Mouse (Mus musculus): ENCODE measurements around the gene Nsrp1.
A peak's percentile ranks its signal among the peaks of the same experiment; 100 is the strongest.
"Not testable (repeated sequence)": the region's sequence is repeated elsewhere in the genome, so short reads cannot be mapped to it uniquely, and the experiment has no call there.

The Nsrp1 gene

DNA sequence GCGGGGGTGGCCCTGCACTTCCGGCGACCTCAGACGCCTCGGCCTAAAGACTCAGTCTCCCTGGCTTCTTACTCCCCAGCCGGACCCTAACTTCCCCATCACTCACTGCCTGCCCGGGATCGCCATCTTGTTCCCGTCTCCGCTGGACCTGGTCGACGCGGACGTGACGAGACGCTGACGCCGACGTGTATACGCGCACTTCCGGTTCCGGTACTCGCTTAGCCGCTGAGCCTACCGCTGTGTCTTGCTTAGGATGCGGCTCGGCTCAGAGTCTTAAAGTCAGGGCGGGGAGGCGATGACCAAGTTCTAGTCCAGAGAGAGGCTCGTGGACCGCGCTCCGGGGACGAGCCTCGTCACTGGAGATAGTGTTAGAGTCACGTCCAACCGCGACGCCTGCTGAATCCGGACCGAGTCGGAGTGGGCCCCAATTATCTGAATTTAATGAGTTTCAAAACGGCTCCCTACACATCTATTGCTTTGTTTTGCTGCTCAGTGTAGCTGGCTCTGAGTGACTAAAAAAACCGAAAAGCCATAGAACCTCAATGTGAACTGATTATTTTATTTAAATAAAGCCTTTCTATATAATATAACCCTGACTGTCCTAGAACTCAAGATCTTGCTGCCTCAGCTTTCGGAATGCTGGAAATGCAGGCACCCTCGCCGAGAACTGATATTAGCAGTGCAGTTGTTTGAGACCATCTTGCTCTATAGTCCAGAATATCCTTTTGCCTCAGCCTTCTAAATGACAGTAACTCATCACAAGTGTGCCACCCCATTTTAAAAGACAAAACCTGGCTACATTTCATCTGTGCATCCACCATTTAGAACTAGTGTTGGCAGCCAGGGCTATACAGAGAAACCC lies at the start of gene Nsrp1:
Gene Nsrp1 (minus strand): TSS at position 163 of the 862 bp plus-strand sequence.
- DNase-seq: peak; percentile 93

DNA sequence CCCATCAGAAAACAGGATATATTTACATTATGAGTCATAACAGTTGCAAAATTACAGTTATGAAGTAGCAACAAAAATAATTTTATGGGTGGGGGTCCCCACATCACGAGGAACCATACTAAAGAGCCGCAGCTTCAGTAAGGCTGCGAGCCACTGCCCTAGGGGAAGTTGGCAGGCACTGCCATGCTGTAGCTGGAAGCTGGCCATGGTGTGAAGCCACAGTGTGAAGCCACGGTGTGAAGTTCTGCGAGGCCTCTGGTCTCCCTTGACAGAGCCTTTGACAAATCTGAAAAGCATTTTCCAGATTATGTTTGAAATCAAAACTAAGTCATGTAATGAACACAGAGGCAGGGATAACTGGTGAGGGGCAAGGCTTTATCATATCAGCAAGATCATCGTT lies 32.9 kb upstream of the Nsrp1 start:
- DNase-seq: no peak

DNA sequence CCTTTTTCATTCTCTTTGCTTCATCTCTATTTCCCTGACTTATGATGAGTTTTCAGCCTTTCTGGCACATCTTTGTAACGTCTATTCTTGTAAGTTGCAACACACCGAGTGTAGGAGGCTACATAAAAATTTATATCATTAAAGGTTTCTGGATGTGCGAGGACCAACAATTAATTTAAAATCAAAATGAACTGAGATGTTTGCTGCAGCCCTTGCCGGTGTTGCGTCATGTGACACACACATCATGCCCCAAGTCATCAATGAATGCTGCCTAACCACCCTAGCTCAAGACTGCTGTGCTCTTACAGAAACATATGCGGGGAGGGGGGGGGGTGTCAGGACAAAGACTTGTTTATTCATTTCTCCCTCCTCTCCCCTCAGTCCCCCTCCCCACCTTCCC lies 30.2 kb upstream of the Nsrp1 start:
- DNase-seq: no peak

DNA sequence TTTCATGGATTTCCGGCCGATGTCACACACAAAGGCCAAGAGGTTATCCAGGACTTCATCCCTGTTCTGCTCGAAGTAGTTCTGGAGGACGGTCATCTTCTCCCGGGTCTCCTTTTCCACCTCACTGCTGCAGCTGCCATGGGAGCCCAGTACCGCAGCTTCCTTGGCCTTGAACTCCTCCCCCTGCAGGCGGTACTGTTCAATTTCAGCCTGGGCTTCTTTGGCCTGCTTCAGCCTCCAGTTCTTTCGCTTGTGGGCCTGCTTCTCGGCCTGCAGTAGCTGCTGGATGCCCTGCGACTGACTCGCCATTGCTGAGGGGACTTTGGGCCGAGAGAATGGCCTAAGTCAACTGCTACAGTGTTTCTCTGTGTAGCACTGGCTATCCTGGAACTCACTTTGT lies 29.6 kb upstream of the Nsrp1 start:
- not testable (repeated sequence) for DNase-seq

DNA sequence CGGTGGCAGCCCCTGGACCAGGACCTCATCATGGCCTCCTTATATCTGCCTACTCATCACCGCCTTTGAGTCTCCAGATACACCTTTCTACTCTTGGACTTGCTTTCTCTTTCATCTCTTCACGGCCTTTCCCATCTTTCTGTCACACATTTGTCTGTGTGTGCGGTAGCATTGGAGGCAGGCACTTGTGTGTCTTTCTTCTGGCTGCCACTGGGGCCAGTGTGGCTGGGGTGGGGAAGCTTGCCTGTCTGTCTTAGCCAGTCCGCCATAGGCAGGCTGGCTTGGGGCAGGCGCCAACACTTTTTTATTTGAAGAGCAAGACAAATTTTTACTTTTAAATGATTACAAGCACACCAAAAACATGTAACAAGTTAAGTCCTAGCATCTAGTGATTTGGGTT lies 28.7 kb upstream of the Nsrp1 start:
- no peak for DNase-seq

DNA sequence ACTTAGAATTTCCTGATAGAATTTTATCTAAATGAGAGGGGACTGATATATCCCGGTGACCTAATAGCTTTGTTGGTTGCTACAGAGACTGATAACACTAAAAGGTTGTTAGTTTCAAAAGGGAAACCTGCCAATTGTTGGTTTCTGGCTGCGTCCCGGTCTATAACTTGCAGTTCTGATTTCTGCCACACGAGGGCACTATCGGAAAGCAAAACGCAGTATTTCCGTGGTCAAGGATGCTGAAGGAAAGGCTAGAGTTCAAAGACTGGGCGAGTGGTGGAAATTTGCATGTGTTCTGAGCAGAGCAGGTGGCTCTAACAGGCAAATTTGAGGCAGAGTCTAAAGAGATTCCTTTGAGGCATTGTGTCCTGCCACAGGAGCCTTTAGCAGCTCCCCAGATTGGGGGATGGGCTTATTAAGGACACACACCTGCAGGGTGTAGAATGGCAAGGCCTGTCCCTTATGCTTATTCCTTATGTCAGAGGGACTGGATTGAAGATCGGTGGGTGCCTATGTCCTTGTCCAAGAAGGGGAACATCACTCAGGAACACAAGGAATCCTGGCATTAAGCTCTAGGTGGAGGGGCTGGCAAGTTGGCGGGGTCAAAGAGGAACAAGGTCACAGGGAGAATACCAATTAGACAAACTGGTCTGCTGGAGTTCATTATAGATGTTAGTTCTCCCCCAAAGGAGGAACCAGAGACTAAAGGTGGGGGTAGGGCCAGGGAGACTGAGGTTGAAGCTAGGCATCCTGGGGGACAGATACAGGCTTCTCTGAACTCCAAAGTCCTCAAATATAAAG lies 22.1 kb upstream of the Nsrp1 start:
- DNase-seq: peak; percentile 87

DNA sequence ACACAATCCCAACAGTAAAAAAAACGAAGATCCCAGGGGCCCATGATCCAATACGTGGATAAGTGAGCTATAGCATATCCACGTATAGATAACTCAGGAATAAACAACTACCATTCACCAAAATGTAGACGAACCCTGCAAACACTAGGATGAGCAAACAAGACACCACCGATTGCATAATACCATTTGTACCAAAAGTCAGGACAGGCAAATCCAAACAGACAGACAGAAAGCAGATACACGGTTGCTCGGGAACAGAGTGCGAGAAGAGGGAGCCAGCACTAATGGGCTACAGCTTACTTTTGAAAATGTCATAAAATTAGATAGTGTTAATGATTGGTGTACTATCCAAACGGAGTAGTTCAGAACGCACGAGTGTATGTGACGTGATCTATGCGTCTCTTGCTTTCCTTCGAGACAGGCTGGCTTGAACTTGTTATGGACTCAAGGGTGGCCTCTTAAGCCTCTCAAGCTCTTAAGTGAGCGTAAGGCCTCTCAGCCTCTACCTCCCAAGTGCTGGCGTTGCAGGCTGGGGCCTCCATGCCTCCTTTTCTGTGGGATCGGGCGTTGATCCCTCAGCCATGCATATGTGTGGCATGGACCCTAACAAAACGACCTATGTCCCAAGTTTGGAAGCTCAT lies 20.2 kb upstream of the Nsrp1 start:
- DNase-seq: no peak

DNA sequence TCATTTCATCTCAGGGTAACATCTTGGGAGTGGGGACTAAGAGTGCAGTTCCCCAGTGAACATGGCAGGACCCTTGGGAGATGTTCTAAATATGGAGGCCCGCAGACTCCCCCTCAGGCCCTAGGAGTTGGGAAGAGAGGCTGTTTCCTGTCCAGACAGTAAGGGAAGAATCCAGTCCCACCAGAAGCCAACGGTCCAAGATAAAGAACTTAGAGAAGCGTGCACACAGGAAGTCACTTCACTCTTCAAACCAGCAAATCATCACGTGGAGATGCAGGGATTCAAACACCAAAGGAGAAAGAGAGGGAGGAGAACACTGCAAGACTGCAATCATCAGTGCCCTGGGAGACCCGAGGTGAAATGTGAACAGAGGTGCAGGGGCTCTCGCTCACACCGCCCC lies 18.8 kb upstream of the Nsrp1 start:
- no peak for DNase-seq

DNA sequence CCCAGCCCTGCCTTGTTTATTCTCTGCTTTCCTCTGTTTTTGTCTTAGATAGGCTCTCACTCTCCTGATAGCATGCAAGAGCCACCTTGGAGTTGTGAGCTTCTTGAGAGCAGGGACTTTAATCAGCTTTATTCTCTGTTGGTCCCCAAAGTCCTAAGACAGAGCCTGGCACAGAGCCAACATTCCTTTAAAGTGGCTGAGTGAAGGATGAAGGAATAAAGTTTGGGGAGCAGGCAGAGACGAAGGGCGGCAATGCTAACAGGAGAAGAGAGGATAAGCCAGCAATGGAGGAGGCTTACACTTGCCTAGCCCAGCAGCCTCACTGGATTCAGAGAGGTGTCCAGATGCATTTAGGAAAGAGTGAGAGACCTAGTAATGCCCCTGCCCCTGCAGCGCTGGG lies 18.3 kb upstream of the Nsrp1 start:
- no peak for DNase-seq

DNA sequence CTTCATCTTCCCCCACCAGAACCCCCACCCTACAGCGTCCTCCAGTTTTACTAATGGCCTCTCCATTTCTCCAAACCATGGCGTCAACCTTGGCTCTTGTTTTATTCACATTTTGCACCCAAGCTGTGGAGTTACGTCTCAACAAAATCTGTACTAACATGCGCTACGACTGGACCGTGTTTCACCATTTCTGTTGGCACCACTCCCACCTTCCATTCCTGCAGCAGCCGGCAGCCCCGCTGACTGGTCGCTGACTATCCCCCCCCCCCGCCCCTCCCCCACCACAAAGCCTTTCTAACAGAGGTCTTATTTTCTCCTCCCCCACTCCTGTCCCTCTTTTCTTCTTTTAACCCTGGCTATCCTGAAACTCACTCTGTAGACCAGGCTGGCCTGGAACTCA lies 17.0 kb upstream of the Nsrp1 start:
- no peak for DNase-seq

DNA sequence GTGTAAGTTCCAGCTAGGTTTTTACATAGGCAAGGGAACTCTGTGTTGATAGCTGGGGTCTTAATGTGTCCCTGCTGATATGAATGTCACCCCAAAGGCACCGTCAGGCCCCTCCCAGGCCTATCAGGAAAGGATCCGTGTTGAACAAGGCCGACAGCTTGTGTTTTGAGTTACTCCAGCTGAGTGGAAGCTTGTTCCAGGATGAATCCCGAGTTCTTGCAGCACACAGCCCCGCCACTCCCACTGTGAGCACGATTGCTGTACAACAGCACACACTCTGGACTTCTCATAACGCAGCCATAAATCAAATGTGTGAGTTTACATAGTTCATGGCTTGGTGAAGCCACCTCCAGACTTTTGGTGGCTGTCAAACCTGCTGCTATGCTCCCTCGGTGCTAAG lies 15.9 kb upstream of the Nsrp1 start:
- DNase-seq: no peak

DNA sequence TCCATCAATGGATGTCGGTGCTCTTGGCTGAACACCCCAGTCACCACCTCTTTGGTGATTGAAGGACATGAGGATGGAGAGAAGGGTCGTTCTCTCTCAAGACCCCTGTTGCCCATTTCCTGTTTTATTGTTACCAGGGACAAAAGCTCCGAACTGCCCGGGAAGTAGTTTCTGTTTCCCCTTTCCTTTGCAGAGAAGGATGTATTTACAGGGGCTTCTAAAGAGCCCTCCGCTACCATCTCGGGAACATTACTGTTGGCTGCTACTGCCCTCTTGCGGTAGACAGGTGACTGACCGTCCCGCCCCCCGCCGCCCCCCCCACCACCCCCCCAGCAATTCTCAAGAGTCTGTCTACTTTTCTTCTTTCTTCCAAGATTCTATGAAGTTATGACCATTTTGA lies 15.0 kb upstream of the Nsrp1 start:
- peak; percentile 52 for DNase-seq

DNA sequence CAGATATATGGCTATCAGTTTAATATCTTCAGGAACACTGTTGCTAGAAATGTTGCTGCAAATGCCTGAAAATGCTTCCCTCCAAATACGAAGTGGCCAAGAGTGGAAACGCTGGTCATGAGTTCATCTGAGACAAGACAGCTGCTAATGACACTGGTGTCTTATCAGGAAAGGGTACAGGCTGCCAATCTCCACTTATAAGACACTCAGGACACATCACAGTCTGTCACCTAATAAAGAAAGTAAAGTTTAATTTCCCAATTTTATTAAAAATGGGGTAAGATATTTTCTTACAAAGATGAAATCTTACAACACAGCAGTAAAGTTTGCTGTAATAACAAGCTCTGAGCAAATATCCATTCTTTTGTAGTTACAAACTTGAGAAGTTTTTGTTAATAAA lies 10.9 kb upstream of the Nsrp1 start:
- no peak for DNase-seq

DNA sequence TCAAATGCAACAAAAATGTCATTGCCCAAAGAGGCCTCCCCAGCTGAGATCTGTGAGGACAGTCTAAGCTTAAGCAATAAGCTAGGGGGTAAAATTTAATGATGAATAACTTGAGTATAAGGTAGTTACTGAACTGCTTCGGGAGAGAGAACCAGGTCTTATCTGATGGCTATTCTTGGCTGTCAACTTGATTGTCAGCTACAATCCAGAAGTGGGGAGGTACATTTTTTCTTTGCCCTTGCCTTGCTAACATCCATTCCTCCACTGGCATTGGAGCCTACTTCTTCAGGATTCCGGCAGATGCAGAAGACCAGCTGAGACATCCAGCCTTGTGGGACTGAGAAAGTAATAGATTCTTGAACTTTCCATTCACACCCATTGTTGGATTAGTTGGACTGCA lies 8.8 kb upstream of the Nsrp1 start:
- DNase-seq: no peak

DNA sequence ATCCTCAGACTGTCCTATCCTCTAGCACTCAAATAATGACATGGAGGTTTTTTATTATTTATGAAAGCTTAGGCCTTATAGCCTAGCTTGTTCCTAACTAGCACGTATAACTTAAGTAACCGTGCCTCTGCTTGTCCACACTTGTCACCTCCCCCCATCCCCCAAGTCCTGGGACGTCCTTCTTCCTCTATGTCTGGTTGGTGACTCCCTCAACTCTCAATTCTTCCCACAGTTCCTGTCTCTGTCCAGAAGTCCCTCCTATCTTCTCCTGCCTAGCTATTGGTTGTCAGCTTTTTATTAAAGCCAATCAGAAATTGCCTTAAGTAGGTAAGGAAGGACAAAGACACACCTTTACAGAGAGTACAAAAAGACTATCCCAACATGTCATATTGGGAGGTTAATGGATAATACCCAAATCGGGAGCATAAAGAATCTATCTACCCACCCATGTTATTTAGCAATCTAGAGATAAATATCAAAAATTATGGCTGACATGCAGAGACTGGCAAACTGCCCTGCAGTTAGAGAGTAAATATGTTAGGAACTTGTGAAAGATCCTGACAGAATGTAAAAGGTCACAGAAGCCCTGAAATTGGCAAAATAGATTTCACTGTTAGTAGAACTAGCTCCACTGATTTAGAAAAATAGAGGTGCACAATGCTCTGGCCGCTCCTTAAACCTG lies 5.9 kb upstream of the Nsrp1 start:
- no peak for DNase-seq

DNA sequence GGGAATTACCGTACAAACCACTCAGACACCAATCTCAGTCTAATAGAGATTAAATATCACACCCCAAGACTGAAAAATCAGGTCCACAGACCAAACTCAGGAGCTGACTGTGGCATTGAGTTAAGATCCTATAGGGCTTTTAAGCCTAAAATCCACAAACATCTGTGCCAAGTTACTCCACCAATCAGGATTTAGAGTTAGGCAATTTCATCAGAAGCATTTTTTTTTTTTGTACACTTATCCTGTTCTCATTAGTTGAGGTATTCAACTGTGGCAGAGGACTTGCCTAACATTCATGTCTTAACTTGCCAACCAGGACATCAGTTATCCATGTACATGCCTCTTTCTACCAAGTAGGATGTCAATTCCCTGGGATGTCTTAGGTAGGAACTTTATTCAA lies 1.1 kb upstream of the Nsrp1 start:
- no peak for DNase-seq

DNA sequence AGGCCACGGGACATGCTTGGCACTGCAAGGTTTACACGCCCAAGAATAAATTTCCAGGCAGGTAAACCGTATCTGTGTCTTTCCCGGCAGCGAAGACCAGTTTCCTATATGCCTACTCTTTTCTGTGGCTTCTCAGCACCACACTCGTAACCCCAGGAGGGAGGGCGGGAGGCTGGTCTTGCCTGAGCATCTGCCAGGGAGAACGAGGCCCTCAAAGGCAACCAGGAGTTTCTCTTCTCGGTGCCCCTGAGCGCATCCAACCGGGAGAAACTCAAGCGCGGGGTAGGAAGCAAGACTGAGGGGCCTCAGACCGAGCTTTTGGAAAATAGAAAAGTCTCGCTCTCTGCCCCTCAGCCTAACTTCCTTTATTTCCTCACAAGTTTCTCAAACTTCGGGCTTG lies 443 bp downstream of the Nsrp1 start:
- DNase-seq: no peak

DNA sequence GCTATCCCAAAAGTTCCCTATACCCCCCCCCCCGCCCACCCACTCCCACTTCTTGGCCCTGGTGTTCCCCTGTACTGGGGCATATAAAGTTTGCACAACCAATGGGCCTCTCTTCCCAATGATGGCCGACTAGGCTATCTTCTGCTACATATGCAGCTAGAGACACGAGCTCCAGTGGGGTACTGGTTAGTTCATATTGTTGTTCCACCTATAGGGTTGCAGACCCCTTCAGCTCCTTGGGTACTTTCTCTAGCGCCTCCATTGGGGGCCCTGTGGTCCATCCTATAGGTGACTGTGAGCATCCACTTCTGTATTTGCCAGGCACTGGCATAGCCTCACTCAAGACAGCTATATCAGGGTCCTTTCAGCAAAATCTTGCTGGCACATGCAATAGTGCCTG lies 904 bp downstream of the Nsrp1 start:
- not testable (repeated sequence) for DNase-seq

DNA sequence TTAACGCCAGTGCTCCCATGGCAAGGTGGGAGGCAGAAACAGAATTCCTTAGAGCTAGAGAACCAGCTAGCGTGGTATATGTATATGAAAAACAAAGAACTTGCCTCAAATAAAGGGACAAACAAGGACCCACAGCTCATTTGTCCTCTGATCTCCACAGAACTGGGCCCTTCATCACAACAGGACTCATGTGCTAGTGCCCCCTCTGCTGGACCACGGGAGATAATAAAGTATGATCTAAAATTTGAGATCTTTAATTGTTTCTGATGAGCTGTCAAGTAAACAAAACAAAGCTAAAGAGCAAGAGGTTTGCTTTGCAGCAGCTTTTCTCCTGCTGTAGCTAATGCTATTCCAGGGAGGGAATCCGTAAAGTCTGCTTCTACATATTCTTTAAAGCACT lies 7.5 kb downstream of the Nsrp1 start:
- DNase-seq: no peak

DNA sequence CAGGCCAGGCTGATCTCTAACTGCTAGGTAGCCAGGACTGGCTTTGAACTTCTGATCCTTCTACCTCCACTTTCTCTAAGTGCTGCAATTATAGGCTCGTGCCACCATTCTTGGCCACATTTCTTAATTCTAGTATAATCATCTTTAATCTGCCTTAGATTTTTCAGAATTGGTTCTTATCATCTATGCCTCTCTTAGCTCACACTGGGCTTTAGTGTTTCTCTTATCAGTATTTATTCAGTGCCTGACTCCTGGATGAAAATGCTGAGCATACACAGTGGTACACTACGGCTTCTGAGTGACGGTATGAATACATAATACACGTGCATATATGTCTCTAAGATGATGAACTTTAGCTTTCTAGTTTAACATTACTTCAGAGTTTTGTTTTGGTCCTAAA lies 9.4 kb downstream of the Nsrp1 start:
- no peak for DNase-seq

DNA sequence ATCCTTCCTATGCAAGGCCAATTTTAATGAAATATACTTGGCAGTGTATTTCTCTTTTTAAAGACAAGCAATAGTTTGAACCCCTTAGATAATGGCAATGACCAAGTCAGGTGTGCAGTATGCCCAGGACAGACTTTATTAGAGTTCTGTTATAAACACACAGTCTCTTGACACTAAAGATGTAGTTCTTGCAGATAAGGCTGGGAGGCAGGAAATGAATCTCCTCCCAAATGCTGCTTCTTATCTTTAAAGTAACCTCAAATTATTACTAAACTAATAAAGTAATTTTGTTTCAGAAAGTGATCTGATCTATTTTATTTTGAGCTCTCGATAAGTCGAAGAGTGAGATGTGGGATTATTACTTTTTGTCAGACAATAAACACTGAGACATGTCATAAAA lies 14.8 kb downstream of the Nsrp1 start:
- no peak for DNase-seq

DNA sequence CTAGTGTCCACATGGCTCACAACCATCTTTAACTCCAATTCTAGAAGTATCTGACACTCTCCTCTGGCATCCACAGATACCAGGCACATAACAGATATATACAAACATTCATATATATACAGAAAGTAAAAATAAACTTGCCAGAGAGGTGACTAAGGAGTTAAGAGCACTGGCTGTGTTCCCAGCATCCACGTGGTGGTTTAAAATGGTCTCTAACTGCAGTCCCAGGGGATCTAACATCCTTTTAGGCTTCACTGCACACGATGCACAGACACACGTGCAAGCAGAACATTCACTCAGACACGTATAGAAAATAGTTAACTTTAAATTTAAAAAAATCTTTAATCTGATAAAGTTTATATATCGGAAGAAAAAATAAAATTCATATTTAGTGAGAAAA lies 16.3 kb downstream of the Nsrp1 start:
- DNase-seq: no peak

DNA sequence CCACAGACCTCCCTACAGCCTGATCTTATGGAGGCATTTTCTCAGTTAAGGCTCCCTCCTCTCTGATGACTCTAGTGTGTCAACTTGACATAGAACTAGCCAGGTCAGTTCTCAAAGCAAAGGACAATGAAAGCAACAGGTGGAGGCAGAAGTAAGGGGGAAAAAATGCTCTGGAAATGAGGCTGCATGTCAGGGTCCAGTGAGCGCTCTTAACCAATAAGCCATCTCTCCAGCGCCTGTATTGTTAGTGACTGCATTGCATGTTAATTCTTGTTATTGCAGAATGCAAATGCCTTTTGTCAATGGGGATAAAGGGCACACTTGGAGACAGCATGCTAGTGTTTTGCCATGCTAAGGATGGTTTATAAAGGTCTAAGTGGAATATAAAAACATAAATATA lies 35.4 kb downstream of the Nsrp1 start:
- no peak for DNase-seq

All from kidney, adult 18-20 months (tissue).